Mouse (Mus musculus): ENCODE data around the gene Zc3h6. TPM values are rescaled to one million over a fixed set of nuclear protein-coding genes. Genes with fewer than 3 reads are reported as not detected.
A peak's percentile ranks its signal among the peaks of the same experiment; 100 is the strongest.

Zc3h6 gene
- total and polyA plus RNA-seq, 2 experiments from 2014 or later: 4.5 to 13.4 TPM

DNA sequence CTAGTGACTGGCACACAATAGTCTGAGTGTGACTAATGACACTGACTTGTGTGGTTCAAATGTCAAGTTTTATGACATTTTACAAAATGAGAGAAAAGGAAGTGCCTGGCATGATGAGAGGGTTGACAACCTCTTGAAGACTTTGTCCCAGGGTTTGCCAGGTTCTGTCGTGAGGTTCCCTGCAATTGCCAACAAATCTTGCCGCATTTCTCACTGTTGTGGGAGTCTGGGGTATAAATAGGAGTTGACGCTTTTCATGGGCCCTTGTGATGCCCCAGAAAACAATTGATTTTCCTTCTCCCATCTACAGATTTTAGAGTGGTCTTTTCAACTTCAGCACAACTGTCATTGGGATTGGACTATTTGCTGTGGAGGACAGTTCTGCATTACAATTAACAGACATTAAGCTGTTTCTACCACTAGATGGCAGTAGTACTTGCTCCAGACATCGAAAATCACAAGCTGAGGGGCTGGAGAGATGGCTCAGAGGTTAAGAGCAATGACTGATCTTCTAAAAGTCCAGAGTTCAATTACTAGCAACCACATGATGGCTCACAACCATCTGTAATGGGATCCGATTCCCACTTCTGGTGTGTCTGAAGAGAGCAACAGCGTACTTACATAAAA lies 19.1 kb upstream of the Zc3h6 start:
- peak; percentile 86 for DNase-seq (ENCODE audit: low spot score)
- Histone ChIP-seq H3K36me3 (ENCODE audit: insufficient read depth, low read length) (no peaks in the 10 kb centered on the region), H3K9me3 (ENCODE audit: low read length) (no peaks in the 10 kb centered on the region), H3K27me3 (ENCODE audit: insufficient read depth, low read length) (no peaks in the 10 kb centered on the region), H3K4me2 (ENCODE audit: low read depth, low read length) (no peak overlapping the region), H3K4me3 (ENCODE audit: low read length) (no peak overlapping the region), H3K4me1 (ENCODE audit: insufficient read depth, low read length) (no peaks in the 10 kb centered on the region), H3K9ac (replicated peaks; ENCODE audit: low read length) (no peak overlapping the region), H3K27ac (no peak overlapping the region)
- ATAC-seq: 0 out of 2 replicates have a peak, but pooled peaks have one; percentile 52
- peak; percentile 91 for TF ChIP-seq CTCF (IDR thresholded peaks at IDR 0.05; ENCODE audit: low read depth)
- 32% methylated on average over 6 of the region's 6 CpGs for WGBS

DNA sequence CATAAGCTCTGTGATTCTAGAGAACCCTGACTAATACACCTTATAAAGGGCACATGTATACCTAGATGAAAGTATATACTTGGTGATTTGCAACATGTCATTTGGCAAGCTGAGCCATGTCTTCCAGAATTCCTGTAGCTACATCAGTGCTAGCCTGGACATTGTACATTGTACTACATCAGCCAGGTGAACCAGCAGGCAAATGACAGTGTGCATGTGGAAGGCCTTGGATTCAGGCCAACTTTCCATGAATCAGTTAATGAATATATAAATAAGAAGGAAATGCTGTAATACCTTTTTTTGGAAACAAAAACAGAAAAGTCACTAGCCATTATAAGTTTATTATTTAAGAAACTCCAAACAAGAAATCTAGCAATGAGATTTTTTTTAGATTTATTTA lies 13.0 kb upstream of the Zc3h6 start:
- no peak overlapping the region for H3K27ac ChIP-seq
- H3K4me2 ChIP-seq (ENCODE audit: low read depth, low read length): no peak overlapping the region
- H3K9ac ChIP-seq (replicated peaks; ENCODE audit: low read length): no peak overlapping the region
- no peaks in the 10 kb centered on the region for H3K27me3 ChIP-seq (ENCODE audit: insufficient read depth, low read length)
- H3K36me3 ChIP-seq (ENCODE audit: insufficient read depth, low read length): no peaks in the 10 kb centered on the region
- ATAC-seq: no peak
- TF ChIP-seq CTCF (IDR thresholded peaks at IDR 0.05; ENCODE audit: low read depth): no peak
- H3K9me3 ChIP-seq (ENCODE audit: low read length): no peaks in the 10 kb centered on the region
- no peak overlapping the region for H3K4me3 ChIP-seq (ENCODE audit: low read length)
- H3K4me1 ChIP-seq (ENCODE audit: insufficient read depth, low read length): no peaks in the 10 kb centered on the region
- no peak for DNase-seq (ENCODE audit: low spot score)

DNA sequence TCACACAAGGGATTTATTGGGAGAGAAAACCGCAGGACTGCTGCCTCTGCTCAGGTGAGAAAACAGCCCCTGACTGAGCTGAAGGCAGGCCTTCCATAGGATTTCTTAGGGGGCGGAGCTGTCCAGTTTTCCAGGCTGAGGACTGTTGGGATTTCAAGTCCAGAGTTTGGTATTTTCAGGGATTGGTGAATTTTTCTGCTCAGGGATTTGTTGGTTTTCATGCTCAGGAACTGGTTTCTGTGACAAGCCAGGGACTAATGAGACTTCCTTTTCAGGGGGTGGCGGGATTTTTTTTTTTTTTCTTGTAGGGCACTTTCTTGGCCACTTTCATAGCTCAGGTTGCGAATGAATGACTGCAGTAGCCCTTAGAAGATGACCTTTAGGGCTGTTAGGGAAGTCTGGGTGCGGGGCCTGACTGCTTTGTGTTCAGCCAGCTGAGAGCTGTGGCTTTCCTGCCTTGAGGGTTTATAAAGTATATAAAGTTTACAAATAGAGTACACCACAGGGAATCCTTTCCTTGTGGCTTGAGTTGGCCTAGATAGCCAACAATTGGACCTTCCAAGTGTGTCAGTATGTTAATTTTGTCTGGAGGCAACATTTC lies 1.6 kb upstream of the Zc3h6 start:
- WGBS: 38% methylated on average over 5 of the region's 5 CpGs
- H3K27ac ChIP-seq: peak overlapping the region; percentile 100; the same call in 1 of the 2 replicates
- H3K36me3 ChIP-seq (ENCODE audit: insufficient read depth, low read length): no peaks in the 10 kb centered on the region
- no peak overlapping the region for H3K9ac ChIP-seq (replicated peaks; ENCODE audit: low read length)
- no peaks in the 10 kb centered on the region for H3K27me3 ChIP-seq (ENCODE audit: insufficient read depth, low read length)
- no peaks in the 10 kb centered on the region for H3K9me3 ChIP-seq (ENCODE audit: low read length)
- H3K4me1 ChIP-seq (ENCODE audit: insufficient read depth, low read length): 0 out of 2 replicates have a peak, but pooled peaks cover 2% of the 10 kb centered on the region
- H3K4me3 ChIP-seq (ENCODE audit: low read length): no peak overlapping the region
- no peak for ATAC-seq
- peak overlapping the region; percentile 62 for H3K4me2 ChIP-seq (ENCODE audit: low read depth, low read length)
- TF ChIP-seq CTCF (IDR thresholded peaks at IDR 0.05; ENCODE audit: low read depth): no peak
- DNase-seq (ENCODE audit: low spot score): peak; percentile 5

DNA sequence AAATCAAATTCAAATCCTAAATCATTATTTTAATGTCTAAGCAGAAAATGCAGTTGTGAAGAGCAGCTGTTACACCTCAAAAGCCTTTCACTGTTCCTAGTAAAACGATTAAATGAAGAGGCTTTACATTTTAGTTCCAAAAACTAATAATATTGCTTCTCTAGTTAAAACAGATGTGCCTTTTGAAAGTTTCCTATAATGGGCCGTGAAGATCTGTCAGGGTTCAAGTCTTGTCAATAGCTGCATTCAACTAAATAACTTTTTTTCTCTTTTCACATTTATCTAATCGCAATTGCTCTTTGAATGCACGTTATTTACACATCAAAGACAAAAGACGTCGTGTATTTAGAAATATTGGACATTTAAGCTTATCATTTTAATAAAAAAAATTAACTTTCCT lies 966 bp upstream of the Zc3h6 start:
- Histone ChIP-seq H3K36me3 (ENCODE audit: insufficient read depth, low read length) (no peaks in the 10 kb centered on the region), H3K4me1 (ENCODE audit: insufficient read depth, low read length) (0 out of 2 replicates have a peak, but pooled peaks cover 2% of the 10 kb centered on the region), H3K9ac (replicated peaks; ENCODE audit: low read length) (peak overlapping the region; percentile 100), H3K9me3 (ENCODE audit: low read length) (no peaks in the 10 kb centered on the region), H3K27ac (peak overlapping the region; percentile 100; the same call in 1 of the 2 replicates), H3K4me2 (ENCODE audit: low read depth, low read length) (peak overlapping the region; percentile 62), H3K27me3 (ENCODE audit: insufficient read depth, low read length) (no peaks in the 10 kb centered on the region), H3K4me3 (ENCODE audit: low read length) (peak overlapping the region; percentile 95)
- 6% methylated on average over 6 of the region's 6 CpGs for WGBS
- TF ChIP-seq CTCF (IDR thresholded peaks at IDR 0.05; ENCODE audit: low read depth): no peak
- ATAC-seq (no peak), DNase-seq (ENCODE audit: low spot score) (peak; percentile 12)

DNA sequence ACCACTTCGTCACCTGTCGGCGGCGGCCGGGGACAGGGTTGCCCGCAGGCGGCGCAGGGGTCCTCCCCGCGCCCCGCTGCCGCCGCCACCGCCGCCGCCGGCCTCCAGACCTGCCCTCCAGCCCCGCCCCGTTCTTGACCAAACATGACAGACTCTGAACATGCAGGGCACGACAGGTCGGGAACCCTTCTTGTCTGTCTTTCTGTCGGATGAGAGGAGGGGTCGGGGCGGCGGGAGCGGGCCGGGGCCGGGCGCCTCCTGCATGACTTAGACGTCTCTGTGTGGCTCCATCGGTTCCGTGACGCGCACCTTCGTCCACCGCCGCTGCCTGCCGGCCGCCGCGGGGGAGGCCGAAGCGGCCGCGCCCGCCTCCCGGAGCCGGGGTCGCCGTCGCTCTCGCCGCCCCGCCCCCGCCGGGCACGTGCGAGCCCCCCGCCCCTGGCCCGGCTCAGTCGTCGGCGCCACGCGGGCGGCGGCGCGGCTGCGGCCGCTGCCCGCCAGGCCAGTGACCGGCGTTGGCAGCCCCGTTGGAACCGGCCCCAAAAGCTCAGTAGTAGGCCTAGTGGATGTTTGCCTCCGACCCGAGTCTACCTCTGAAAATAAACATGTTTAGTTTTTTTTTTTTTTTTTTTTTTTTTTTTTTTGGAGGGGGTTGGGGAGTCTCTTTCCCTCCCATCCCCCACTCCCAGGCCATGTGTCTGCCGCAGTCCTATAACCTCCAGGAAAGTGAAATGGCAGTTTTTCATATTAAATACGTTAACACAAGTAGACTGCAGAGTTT lies 649 bp downstream of the Zc3h6 start, which contains the start of gene Gm10762:
Gm10762 (minus strand) TSS at position 65 of the 781 bp plus-strand sequence.
- TF ChIP-seq CTCF (IDR thresholded peaks at IDR 0.05; ENCODE audit: low read depth): no peak
- Histone ChIP-seq H3K9me3 (ENCODE audit: low read length) (no peaks in the 10 kb centered on the region), H3K4me1 (ENCODE audit: insufficient read depth, low read length) (0 out of 2 replicates have a peak, but pooled peaks cover 2% of the 10 kb centered on the region), H3K36me3 (ENCODE audit: insufficient read depth, low read length) (no peaks in the 10 kb centered on the region), H3K4me2 (ENCODE audit: low read depth, low read length) (peak within 1 kb of the TSS; percentile 62), H3K27ac (peak within 1 kb of the TSS; percentile 100), H3K27me3 (ENCODE audit: insufficient read depth, low read length) (no peaks in the 10 kb centered on the region), H3K4me3 (ENCODE audit: low read length) (peak within 1 kb of the TSS; percentile 95), H3K9ac (replicated peaks; ENCODE audit: low read length) (peak within 1 kb of the TSS; percentile 100)
- DNase-seq (ENCODE audit: low spot score) (peak; percentile 86), ATAC-seq (peak; percentile 72)
- under 1% methylated on average over 72 of the region's 80 CpGs for WGBS

DNA sequence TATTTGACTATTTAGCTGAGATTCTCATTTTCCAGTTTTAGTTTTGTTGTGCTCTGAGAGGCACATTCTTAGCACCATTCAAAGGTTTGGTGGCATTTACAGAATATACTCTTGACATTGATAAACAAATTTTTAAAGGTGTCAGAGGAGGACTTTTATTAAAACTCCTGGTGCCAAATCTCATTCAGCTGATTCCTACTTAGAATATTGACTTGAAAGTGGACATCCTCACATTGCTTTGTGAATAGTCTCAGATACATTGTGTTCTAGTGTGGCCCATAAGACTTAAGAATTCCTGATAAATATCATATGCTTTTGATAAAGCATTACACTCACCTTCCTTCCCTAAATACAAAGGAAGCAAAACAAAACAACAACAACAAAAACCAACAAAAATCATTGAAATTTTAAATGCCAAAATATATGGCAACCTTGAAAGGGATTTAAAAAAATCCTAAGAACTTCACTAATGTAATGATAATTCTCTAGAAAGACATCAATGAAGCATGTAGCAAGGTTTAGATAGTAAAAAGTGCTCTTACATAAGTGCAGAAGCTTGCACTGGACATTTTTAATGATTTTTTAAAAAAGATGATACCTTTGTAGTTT lies 1.4 kb downstream of the Zc3h6 start:
- no peaks in the 10 kb centered on the region for H3K27me3 ChIP-seq (ENCODE audit: insufficient read depth, low read length)
- no peak for TF ChIP-seq CTCF (IDR thresholded peaks at IDR 0.05; ENCODE audit: low read depth)
- peak overlapping the region; percentile 100 for H3K27ac ChIP-seq
- H3K36me3 ChIP-seq (ENCODE audit: insufficient read depth, low read length): no peaks in the 10 kb centered on the region
- peak overlapping the region; percentile 62 for H3K4me2 ChIP-seq (ENCODE audit: low read depth, low read length)
- H3K9ac ChIP-seq (replicated peaks; ENCODE audit: low read length): peak overlapping the region; percentile 100; the same call in 1 of the 2 replicates
- H3K4me1 ChIP-seq (ENCODE audit: insufficient read depth, low read length): 0 out of 2 replicates have a peak, but pooled peaks cover 2% of the 10 kb centered on the region
- H3K9me3 ChIP-seq (ENCODE audit: low read length): no peaks in the 10 kb centered on the region
- DNase-seq (ENCODE audit: low spot score) (no peak), ATAC-seq (no peak)
- peak overlapping the region; percentile 95 for H3K4me3 ChIP-seq (ENCODE audit: low read length)

Data from hindbrain, postnatal 0 days (tissue).